Comparison of ENCODE assay signal across 14 mouse cellular contexts in the genomic region with DNA sequence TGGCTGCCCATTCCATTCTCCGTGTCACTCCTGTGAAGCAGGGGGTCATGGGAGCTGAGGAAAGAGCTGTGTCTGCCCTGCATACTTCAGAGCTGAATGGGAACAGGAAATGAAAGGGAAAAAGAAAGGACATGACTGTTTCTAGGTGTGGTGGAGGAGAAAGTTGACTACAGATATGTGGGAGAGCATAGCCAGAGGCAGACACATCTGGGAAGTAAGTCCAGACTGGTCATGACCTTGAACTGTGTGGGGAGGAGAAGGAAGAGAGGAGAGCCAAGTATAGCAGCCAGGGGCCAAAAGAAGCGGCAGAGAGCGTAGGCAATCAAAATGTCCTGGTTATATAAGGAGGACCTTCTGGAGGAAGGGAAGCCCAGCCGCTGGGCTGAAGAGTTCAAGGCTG.
DNase-seq lines count a peak whose midpoint lies in the region; ATAC-seq and TF ChIP-seq lines count a peak whose summit lies in the region.
"Had no signal": no experiment of that assay in that cellular context is flagged by ENCODE, and none has a peak within 500 bp of the region (broad histone marks: within the 10 kb centered on the region; RNA-seq: fewer than 3 reads in every experiment).

No protein-coding gene starts in this region.

- H3K9me3 ChIP-seq in kidney, embryonic 15.5 days (replicated peaks), result no peaks in the 10 kb centered on the region
- H3K9me3 ChIP-seq in heart, postnatal 0 days (replicated peaks; ENCODE audit: control insufficient read depth, low read length), result no peaks in the 10 kb centered on the region
- H3K9me3 ChIP-seq: embryonic facial prominence, embryonic 10.5 days; limb, embryonic 10.5 days had no signal

- H3K4me2 ChIP-seq in kidney, embryonic 15.5 days, result no peak overlapping the region
- H3K4me2 ChIP-seq in heart, postnatal 0 days (ENCODE audit: low read depth, low read length), result no peak overlapping the region

- H3K36me3 ChIP-seq in kidney, embryonic 15.5 days, result no peaks in the 10 kb centered on the region
- no peaks in the 10 kb centered on the region for H3K36me3 ChIP-seq in heart, postnatal 0 days (replicated peaks; ENCODE audit: control insufficient read depth, insufficient read depth, low read length)
- H3K36me3 ChIP-seq: embryonic facial prominence, embryonic 10.5 days; limb, embryonic 10.5 days had no signal

- TF ChIP-seq CTCF in heart, postnatal 0 days (IDR thresholded peaks at IDR 0.05; ENCODE audit: low read depth), result no peak

- DNase-seq in gastrocnemius, postnatal 25 days, result peak; percentile 16
- DNase-seq in gastrocnemius, postnatal 36 days, result no peak
- DNase-seq in kidney, postnatal 10 days, result peak; percentile 15
- peak; percentile 14 for DNase-seq in ZHBTc4 (ENCODE audit: low read depth, low spot score)
- no peak for DNase-seq in heart, postnatal 0 days (ENCODE audit: low spot score)
- DNase-seq in lung, adult 18-20 months, result no peak
- no peak for DNase-seq in right cerebral cortex, postnatal 25 days
- DNase-seq: cerebellum, adult 8-10 months; layer of hippocampus, adult 9-11 months; lung, adult 2 months had no signal

- intact Hi-C loops in gastrocnemius, postnatal 36 days (cut with DNase I), result no loop called here

- no peak overlapping the region for H3K27ac ChIP-seq in kidney, embryonic 15.5 days
- H3K27ac ChIP-seq in heart, postnatal 0 days (ENCODE audit: low read depth), result no peak overlapping the region
- H3K27ac ChIP-seq: embryonic facial prominence, embryonic 10.5 days; limb, embryonic 10.5 days had no signal

- H3K9ac ChIP-seq in kidney, embryonic 15.5 days, result no peak overlapping the region
- no peak overlapping the region for H3K9ac ChIP-seq in heart, postnatal 0 days (replicated peaks; ENCODE audit: low read depth, low read length)

- H3K4me1 ChIP-seq in kidney, embryonic 15.5 days, result peaks cover 9% of the 10 kb centered on the region
- H3K4me1 ChIP-seq in heart, postnatal 0 days (ENCODE audit: control insufficient read depth, insufficient read depth), result peaks cover 4% of the 10 kb centered on the region; the same call in 1 of the 2 replicates

- no peak for ATAC-seq in kidney, embryonic 15.5 days (replicated peaks; ENCODE audit: low FRiP score)
- peak; percentile 41; the same call in 1 of the 2 replicates for ATAC-seq in heart, postnatal 0 days (ENCODE audit: insufficient read depth, low read depth)

- no peaks in the 10 kb centered on the region for H3K27me3 ChIP-seq in kidney, embryonic 15.5 days
- no peaks in the 10 kb centered on the region for H3K27me3 ChIP-seq in heart, postnatal 0 days (ENCODE audit: control insufficient read depth, insufficient read depth, low read length)
- H3K27me3 ChIP-seq: CH12.LX had no signal

- no peak overlapping the region for H3K4me3 ChIP-seq in kidney, embryonic 15.5 days (replicated peaks)
- H3K4me3 ChIP-seq in heart, postnatal 0 days (ENCODE audit: low read depth, low read length), result no peak overlapping the region
- H3K4me3 ChIP-seq: embryonic facial prominence, embryonic 10.5 days; limb, embryonic 10.5 days had no signal

- WGBS in kidney, embryonic 15.5 days, result 60% methylated on average over 4 of the region's 4 CpGs
- WGBS in heart, postnatal 0 days, result 40% methylated on average over 4 of the region's 4 CpGs

- no peak for TF ChIP-seq EP300 in heart, postnatal 0 days (IDR thresholded peaks at IDR 0.05; ENCODE audit: low read depth)

Comparison
In these comparisons a context has a peak if more than half of its experiments do, and no peak if none do; other contexts are left out.
1. DNase-seq: peak in gastrocnemius, postnatal 25 days (single experiment), kidney, postnatal 10 days (single experiment) and ZHBTc4 (single experiment); none in gastrocnemius, postnatal 36 days (0 of 2), heart, postnatal 0 days (single experiment), lung, adult 18-20 months (0 of 2) and right cerebral cortex, postnatal 25 days (single experiment).